Mouse (Mus musculus) embryonic facial prominence, embryonic 12.5 days (tissue): ENCODE data around the gene Lgi2. TPM values are rescaled to one million over a fixed set of nuclear protein-coding genes. Genes with fewer than 3 reads are reported as not detected.
A peak's percentile ranks its signal among the peaks of the same experiment; 100 is the strongest.

Experiments
- ATAC-seq: fragments of 200-750 bp; cut with Nextera tagmentation; 2 replicates; pipeline ENCODE4 v1.8.0; 2017; ENCODE audit not compliant: insufficient number of reproducible peaks, insufficient read depth, low FRiP score, low TSS enrichment
- H3K27ac ChIP-seq: fragments of 300-500 bp; sonication (generic); 2 replicates; pipeline ENCODE4 v1.5.1; 2016; ENCODE audit warnings: mild to moderate bottlenecking
- H3K27me3 ChIP-seq: fragments of 300-500 bp; sonication (generic); 2 replicates; pipeline ENCODE4 v1.6.1; 2016; ENCODE audit warnings: mild to moderate bottlenecking, moderate library complexity
- H3K36me3 ChIP-seq: fragments of 300-500 bp; sonication (generic); 2 replicates; pipeline ENCODE4 v1.6.1; 2016; ENCODE audit warnings: mild to moderate bottlenecking
- H3K4me1 ChIP-seq: fragments of 300-500 bp; sonication (generic); 2 replicates; pipeline ENCODE4 v1.6.1; 2016
- H3K4me2 ChIP-seq: fragments of 300-500 bp; sonication (generic); replicated peaks from 2 replicates; pipeline ENCODE4 v1.6.1; 2016; ENCODE audit warnings: mild to moderate bottlenecking, moderate library complexity
- H3K4me3 ChIP-seq: fragments of 300-500 bp; sonication (generic); 2 replicates; pipeline ENCODE4 v1.5.1; 2016; ENCODE audit warnings: mild to moderate bottlenecking
- H3K9ac ChIP-seq: fragments of 300-500 bp; sonication (generic); 2 replicates; pipeline ENCODE4 v1.6.1; 2016; ENCODE audit warnings: mild to moderate bottlenecking, moderate library complexity
- H3K9me3 ChIP-seq: fragments of 300-500 bp; sonication (generic); 2 replicates; pipeline ENCODE4 v1.6.1; 2016; ENCODE audit warnings: mild to moderate bottlenecking, moderate library complexity
- WGBS: fragments of 180-500 bp; shearing (Covaris S2); methylation state at CpG from one replicate; pipeline ENCODE4 v1.1.7; 2016; 5-methylcytosine and 5-hydroxymethylcytosine counted together
- polyA plus RNA-seq: library from polyadenylated mRNA; unstranded; fragments of >200 nt; fragmentation: Nextera tagmentation; extraction: Ambion mirVana; gene quantifications from 2 replicates; pipeline ENCODE4 v1.2.1, GENCODE M21; 2016

Gene Lgi2
- 4.1 and 4.5 TPM in 2 replicates for polyA plus RNA-seq

DNA sequence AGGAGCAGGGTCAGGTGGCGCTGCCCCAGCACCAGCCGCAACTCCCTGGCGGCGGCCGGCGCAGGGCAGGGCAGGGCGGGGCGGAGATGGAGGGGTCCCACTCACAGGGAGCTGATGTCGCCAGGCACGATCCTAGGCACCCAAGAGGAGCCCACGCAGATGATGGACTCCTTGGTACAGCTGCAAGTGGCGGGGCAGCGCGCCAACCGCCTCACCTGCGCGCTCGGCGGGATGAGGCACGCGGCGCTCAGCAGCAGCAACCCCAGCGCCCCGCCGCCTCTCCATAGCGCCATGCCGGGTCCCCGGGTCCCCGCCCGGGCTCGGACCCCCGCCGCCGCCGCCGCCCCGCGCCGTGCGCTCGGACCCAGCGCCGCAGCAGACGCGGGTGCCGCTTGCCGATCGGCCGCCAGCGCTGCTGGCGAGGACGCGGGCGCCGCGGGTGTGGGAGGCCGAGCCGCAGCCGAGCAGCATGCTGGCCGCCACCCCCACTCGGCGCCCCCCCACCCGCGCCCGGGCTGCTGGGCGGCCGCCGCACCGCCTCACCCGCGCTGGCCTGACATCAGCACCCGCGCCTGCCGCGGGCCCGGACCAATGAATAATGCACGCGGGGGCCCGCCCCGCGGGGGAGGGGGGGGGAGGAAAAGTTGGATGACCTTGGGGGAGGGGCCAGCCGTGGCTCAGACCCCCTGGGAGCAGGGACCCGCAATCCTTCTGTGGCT lies at the start of gene Lgi2:
TSS of gene Lgi2 (minus strand) at position 650 of the 719 bp plus-strand sequence.
- Histone ChIP-seq H3K4me2 (peak within 1 kb of the TSS; percentile 94), H3K4me1 (peaks cover 19% of the 10 kb centered on the region), H3K9ac (peak within 1 kb of the TSS; percentile 70), H3K36me3 (no peaks in the 10 kb centered on the region), H3K4me3 (peak within 1 kb of the TSS; percentile 64), H3K9me3 (no peaks in the 10 kb centered on the region), H3K27me3 (peaks cover 12% of the 10 kb centered on the region), H3K27ac (no peak within 1 kb of the TSS)
- under 1% methylated on average over 64 of the region's 83 CpGs for WGBS
- ATAC-seq, result peak; percentile 71

DNA sequence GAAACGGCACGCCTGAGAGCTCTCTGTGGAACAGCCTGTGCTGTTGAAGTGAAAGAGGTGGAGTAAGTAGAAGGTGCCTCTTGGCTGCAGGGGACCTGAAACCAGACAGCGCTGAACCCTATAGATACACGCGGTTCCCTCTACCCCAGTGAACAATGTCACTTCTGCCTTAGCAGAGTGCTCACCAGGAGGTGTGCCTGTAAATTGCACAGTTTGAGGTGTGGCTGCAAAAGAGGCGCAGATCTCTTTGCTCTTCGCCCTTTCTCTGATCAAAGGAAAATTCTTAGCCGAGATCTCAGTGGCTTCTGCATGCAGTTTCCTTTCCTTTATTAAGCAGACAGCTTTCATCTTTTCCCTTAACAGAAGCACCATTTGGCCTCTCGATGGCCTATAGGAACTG lies 49.2 kb upstream of the Lgi2 start:
- Histone ChIP-seq H3K4me1 (peaks cover 25% of the 10 kb centered on the region), H3K27ac (no peak overlapping the region), H3K9ac (no peak overlapping the region), H3K4me3 (no peak overlapping the region), H3K27me3 (0 out of 2 replicates have a peak, but pooled peaks cover 6% of the 10 kb centered on the region), H3K4me2 (no peak overlapping the region), H3K9me3 (no peaks in the 10 kb centered on the region; the same call in 1 of the 2 replicates), H3K36me3 (no peaks in the 10 kb centered on the region)
- WGBS, result 68% methylated on average over 9 of the region's 9 CpGs
- no peak for ATAC-seq

GRCm38 (mm10) chr5:52614686-52615085 lies 48.4 kb upstream of the Lgi2 start:
- 0 out of 2 replicates have a peak, but pooled peaks cover 6% of the 10 kb centered on the region for H3K27me3 ChIP-seq
- no peaks in the 10 kb centered on the region for H3K36me3 ChIP-seq
- H3K4me2 ChIP-seq, result no peak overlapping the region
- H3K27ac ChIP-seq, result no peak overlapping the region
- no peak for ATAC-seq
- peaks cover 25% of the 10 kb centered on the region for H3K4me1 ChIP-seq
- WGBS, result 73% methylated on average over 4 of the region's 4 CpGs
- H3K9me3 ChIP-seq, result no peaks in the 10 kb centered on the region; the same call in 1 of the 2 replicates
- no peak overlapping the region for H3K4me3 ChIP-seq
- no peak overlapping the region for H3K9ac ChIP-seq

DNA sequence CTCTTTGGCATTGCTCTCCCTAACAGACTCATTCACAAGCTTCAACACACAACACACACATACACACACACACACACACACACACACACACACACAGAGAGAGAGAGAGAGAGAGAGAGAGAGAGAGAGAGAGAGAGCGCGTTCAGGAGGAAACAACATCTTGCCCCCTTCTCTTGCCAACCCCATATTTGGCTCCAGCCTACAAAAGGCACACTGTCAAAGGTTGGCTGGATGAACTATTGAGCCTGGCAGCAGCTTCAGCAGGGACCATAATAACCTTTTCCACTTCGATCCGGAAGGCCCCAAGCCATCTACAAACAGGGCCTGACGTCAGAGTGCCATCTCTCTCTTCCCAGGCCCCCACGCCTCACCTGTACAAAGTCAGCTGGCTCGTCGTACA lies 46.5 kb upstream of the Lgi2 start:
- Histone ChIP-seq H3K9ac (no peak overlapping the region), H3K4me1 (peaks cover 15% of the 10 kb centered on the region), H3K4me2 (no peak overlapping the region), H3K4me3 (no peak overlapping the region), H3K27me3 (0 out of 2 replicates have a peak, but pooled peaks cover under 1% of the 10 kb centered on the region), H3K27ac (no peak overlapping the region), H3K36me3 (no peaks in the 10 kb centered on the region), H3K9me3 (no peaks in the 10 kb centered on the region; the same call in 1 of the 2 replicates)
- ATAC-seq, result no peak
- 88% methylated on average over 8 of the region's 8 CpGs for WGBS

GRCm38 (mm10) chr5:52611315-52611895 lies 45.1 kb upstream of the Lgi2 start:
- Histone ChIP-seq H3K4me1 (peaks cover 3% of the 10 kb centered on the region; the same call in 1 of the 2 replicates), H3K4me3 (no peak overlapping the region), H3K4me2 (no peak overlapping the region), H3K27me3 (no peaks in the 10 kb centered on the region), H3K9ac (no peak overlapping the region), H3K36me3 (no peaks in the 10 kb centered on the region), H3K27ac (no peak overlapping the region), H3K9me3 (peaks cover 5% of the 10 kb centered on the region; the same call in 1 of the 2 replicates)
- no peak for ATAC-seq
- 73% methylated on average over 10 of the region's 10 CpGs for WGBS

DNA sequence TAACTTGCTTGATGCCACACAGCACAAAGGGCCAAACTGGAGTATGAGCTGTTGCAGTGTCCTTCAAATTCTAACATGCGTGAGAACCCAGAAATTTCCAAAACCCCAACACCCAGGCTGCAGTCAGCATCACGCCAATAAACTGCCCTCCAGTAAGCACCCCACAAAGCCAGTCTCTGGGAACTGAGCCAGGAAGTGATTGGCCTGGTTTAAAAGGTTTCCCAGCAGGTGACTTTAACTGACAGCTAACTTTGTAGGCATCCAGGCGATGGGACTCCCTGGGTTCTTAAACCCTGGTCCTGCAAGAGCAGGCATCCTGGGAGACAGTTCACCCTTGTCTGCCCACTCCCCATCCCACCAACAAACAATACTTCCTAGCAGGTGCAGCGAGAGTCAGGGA lies 44.0 kb upstream of the Lgi2 start:
- no peak for ATAC-seq
- no peak overlapping the region for H3K4me2 ChIP-seq
- 63% methylated on average over 4 of the region's 4 CpGs for WGBS
- peaks cover 5% of the 10 kb centered on the region; the same call in 1 of the 2 replicates for H3K9me3 ChIP-seq
- H3K36me3 ChIP-seq, result no peaks in the 10 kb centered on the region
- H3K27me3 ChIP-seq, result no peaks in the 10 kb centered on the region
- no peak overlapping the region for H3K27ac ChIP-seq
- no peaks in the 10 kb centered on the region for H3K4me1 ChIP-seq
- H3K9ac ChIP-seq, result no peak overlapping the region
- H3K4me3 ChIP-seq, result no peak overlapping the region

- Histone ChIP-seq H3K9ac (no peak overlapping the region), H3K4me3 (no peak overlapping the region), H3K27me3 (no peaks in the 10 kb centered on the region), H3K36me3 (no peaks in the 10 kb centered on the region), H3K27ac (no peak overlapping the region), H3K4me1 (peaks cover 4% of the 10 kb centered on the region), H3K4me2 (no peak overlapping the region), H3K9me3 (peaks cover 5% of the 10 kb centered on the region; the same call in 1 of the 2 replicates)
- no peak for ATAC-seq
- 77% methylated on average over 10 of the region's 10 CpGs for WGBS
These were observed 43.4 kb upstream of the Lgi2 start for GRCm38 (mm10) chr5:52609672-52610071.

GRCm38 (mm10) chr5:52604582-52605041 lies 38.4 kb upstream of the Lgi2 start:
- Histone ChIP-seq H3K27ac (peak overlapping the region; percentile 12; the same call in 1 of the 2 replicates), H3K9me3 (peaks cover 5% of the 10 kb centered on the region; the same call in 1 of the 2 replicates), H3K4me3 (no peak overlapping the region), H3K27me3 (no peaks in the 10 kb centered on the region), H3K36me3 (no peaks in the 10 kb centered on the region), H3K4me2 (no peak overlapping the region), H3K4me1 (peaks cover 11% of the 10 kb centered on the region), H3K9ac (no peak overlapping the region)
- 27% methylated on average over 6 of the region's 6 CpGs for WGBS
- 0 out of 2 replicates have a peak, but pooled peaks have one; percentile 29 for ATAC-seq

DNA sequence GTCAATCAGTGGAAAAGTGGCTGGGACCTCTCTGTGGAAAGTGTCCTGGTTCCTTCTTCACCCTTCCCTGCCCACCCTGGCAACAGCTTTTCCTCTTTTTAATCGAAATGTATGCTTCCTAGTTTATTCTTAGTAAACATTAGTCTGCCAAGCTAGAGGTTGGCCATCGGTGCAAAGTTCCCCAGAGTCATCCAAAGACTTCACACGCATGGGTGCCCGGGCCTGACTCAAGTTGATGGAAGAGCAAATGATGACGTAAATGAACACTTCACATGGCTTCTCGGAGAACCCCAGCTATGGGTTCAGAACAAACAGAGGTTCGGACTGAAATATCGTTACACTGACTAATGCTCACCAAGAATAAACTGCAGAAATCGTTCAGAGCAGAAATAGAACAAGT lies 24.4 kb upstream of the Lgi2 start:
- H3K4me2 ChIP-seq, result no peak overlapping the region

DNA sequence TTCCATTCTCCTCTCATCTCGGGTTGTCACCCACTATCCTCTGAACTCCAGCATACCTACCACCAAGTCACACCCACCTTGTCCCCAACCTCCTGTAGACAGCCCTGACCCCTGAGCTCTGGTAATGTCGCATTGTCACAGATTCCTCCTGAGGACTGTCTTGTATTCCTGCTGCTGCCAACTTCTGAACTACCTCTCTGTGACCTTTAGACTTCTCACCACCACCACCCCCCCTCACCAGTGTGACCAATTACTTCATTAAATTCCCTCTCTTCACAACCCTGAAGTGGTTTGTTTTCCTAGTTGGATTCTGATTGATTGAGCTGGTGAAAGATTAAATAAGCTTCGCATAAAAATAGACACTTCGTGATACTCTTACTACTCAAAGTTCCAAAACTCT lies 22.4 kb upstream of the Lgi2 start:
- Histone ChIP-seq H3K9me3 (no peaks in the 10 kb centered on the region), H3K36me3 (no peaks in the 10 kb centered on the region), H3K9ac (no peak overlapping the region), H3K4me2 (no peak overlapping the region), H3K4me1 (no peaks in the 10 kb centered on the region), H3K27ac (no peak overlapping the region), H3K27me3 (no peaks in the 10 kb centered on the region), H3K4me3 (no peak overlapping the region)
- 79% methylated on average over 4 of the region's 4 CpGs for WGBS
- no peak for ATAC-seq

More for the DNA sequence above, 24.4 kb upstream of the Lgi2 start:
- Histone ChIP-seq H3K36me3 (no peaks in the 10 kb centered on the region), H3K4me3 (no peak overlapping the region), H3K9me3 (no peaks in the 10 kb centered on the region), H3K9ac (no peak overlapping the region), H3K27ac (no peak overlapping the region), H3K27me3 (no peaks in the 10 kb centered on the region), H3K4me1 (no peaks in the 10 kb centered on the region)
- ATAC-seq, result no peak
- 88% methylated on average over 9 of the region's 9 CpGs for WGBS

DNA sequence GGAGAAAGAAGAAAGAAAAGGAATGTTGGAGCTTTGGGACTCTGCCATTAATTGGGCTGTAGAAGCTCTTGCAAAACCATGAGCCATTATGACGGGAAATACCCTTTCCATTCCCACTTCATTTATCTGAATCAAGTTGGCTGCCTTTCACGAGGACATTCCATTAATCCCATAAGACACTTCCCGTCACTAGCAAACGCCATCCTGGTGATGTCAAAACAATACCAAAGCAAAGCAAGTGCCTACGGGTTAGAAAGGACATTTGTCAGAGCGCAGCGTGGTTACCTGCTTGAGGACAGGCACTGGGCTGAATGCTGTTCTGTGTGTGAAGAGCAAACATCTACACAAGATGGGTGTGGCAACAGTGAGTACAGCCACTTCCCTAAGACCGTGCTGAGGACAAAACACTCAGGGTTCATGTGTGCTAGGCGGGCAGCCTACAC lies 21.1 kb upstream of the Lgi2 start:
- Histone ChIP-seq H3K36me3 (no peaks in the 10 kb centered on the region), H3K27me3 (no peaks in the 10 kb centered on the region), H3K9me3 (no peaks in the 10 kb centered on the region), H3K4me2 (no peak overlapping the region), H3K9ac (no peak overlapping the region), H3K4me3 (no peak overlapping the region), H3K4me1 (no peaks in the 10 kb centered on the region), H3K27ac (no peak overlapping the region)
- no peak for ATAC-seq
- WGBS, result 86% methylated on average over 9 of the region's 9 CpGs

GRCm38 (mm10) chr5:52572572-52572971 lies 6.3 kb upstream of the Lgi2 start:
- no peaks in the 10 kb centered on the region for H3K27me3 ChIP-seq
- no peak overlapping the region for H3K9ac ChIP-seq
- no peak overlapping the region for H3K27ac ChIP-seq
- H3K4me3 ChIP-seq, result no peak overlapping the region
- 58% methylated on average over 1 of the region's 1 CpGs for WGBS
- no peaks in the 10 kb centered on the region for H3K4me1 ChIP-seq
- no peak overlapping the region for H3K4me2 ChIP-seq
- H3K9me3 ChIP-seq, result peaks cover 13% of the 10 kb centered on the region; the same call in 1 of the 2 replicates
- H3K36me3 ChIP-seq, result no peaks in the 10 kb centered on the region
- no peak for ATAC-seq
